Mouse (Mus musculus) midbrain, postnatal 0 days (tissue): ENCODE data around the gene S100a8. TPM values are rescaled to one million over a fixed set of nuclear protein-coding genes. Genes with fewer than 3 reads are reported as not detected.

Experiments
- ATAC-seq: fragments of 200-750 bp; cut with Nextera tagmentation; 2 replicates; pipeline ENCODE4 v1.8.0; 2017; ENCODE audit warnings: moderate number of reproducible peaks, mild to moderate bottlenecking, moderate TSS enrichment, moderate library complexity; ENCODE audit not compliant: low FRiP score
- DNase-seq: peaks from one replicate; pipeline ENCODE4 v3.0.0-alpha.2; 2015; ENCODE audit warnings: low spot score
- H3K27ac ChIP-seq: fragments of 300-500 bp; sonication (generic); 2 replicates; pipeline ENCODE4 v1.5.1; 2014; ENCODE audit warnings: low read depth, mild to moderate bottlenecking, low read length, mixed read lengths
- H3K27me3 ChIP-seq: fragments of 300-500 bp; sonication (generic); 2 replicates; pipeline ENCODE4 v1.6.1; 2014; ENCODE audit warnings: low read length, control low read depth, mixed read lengths; ENCODE audit not compliant: insufficient read depth
- H3K36me3 ChIP-seq: fragments of 300-500 bp; sonication (generic); 2 replicates; pipeline ENCODE4 v1.6.1; 2014; ENCODE audit warnings: low read length, control low read depth, mixed read lengths; ENCODE audit not compliant: insufficient read depth
- H3K4me1 ChIP-seq: fragments of 300-500 bp; sonication (generic); 2 replicates; pipeline ENCODE4 v1.6.1; 2014; ENCODE audit warnings: mild to moderate bottlenecking, control low read depth, antibody characterized with exemption, low read length, mixed read lengths; ENCODE audit not compliant: insufficient read depth
- H3K4me2 ChIP-seq: fragments of 300-500 bp; sonication (generic); 2 replicates; pipeline ENCODE4 v1.6.1; 2014; ENCODE audit warnings: low read depth, mild to moderate bottlenecking, low read length, mixed read lengths; ENCODE audit not compliant: poor library complexity, severe bottlenecking
- H3K4me3 ChIP-seq: fragments of 300-500 bp; sonication (generic); 2 replicates; pipeline ENCODE4 v1.5.1; 2014; ENCODE audit warnings: low read depth, mild to moderate bottlenecking, low read length, moderate library complexity
- H3K9ac ChIP-seq: fragments of 300-500 bp; sonication (generic); replicated peaks from 2 replicates; pipeline ENCODE4 v1.6.1; 2014; ENCODE audit warnings: mild to moderate bottlenecking, low read length, moderate library complexity, mixed read lengths; ENCODE audit not compliant: poor library complexity, severe bottlenecking
- H3K9me3 ChIP-seq: fragments of 300-500 bp; sonication (generic); 2 replicates; pipeline ENCODE4 v1.6.1; 2016; ENCODE audit warnings: low read length, control low read depth
- CTCF ChIP-seq: IDR thresholded peaks from 2 replicates; pipeline ENCODE4 v1.5.1; 2016; ENCODE audit warnings: antibody characterized with exemption, mild to moderate bottlenecking
- WGBS: fragments of 180-500 bp; shearing (Covaris S2); extraction: QIAGEN DNeasy Blood & Tissue Kit; methylation state at CpG from one replicate; pipeline ENCODE4 v1.1.7; 2014; 5-methylcytosine and 5-hydroxymethylcytosine counted together
- polyA plus RNA-seq: library from polyadenylated mRNA; unstranded; fragments of >200 nt; fragmentation: Nextera tagmentation; extraction: Ambion mirVana; gene quantifications from 2 replicates; pipeline ENCODE4 v1.2.1, GENCODE M21; 2015
- total RNA-seq: library from RNA; depleted of rRNA; stranded (reverse); fragments of >200 nt; gene quantifications from 2 replicates; pipeline ENCODE4 v1.2.3, GENCODE M21; 2014; rRNA removed

The S100a8 gene
- total and polyA plus RNA-seq, 2 experiments from 2014 or later: 0.93 to 2.2 TPM

DNA sequence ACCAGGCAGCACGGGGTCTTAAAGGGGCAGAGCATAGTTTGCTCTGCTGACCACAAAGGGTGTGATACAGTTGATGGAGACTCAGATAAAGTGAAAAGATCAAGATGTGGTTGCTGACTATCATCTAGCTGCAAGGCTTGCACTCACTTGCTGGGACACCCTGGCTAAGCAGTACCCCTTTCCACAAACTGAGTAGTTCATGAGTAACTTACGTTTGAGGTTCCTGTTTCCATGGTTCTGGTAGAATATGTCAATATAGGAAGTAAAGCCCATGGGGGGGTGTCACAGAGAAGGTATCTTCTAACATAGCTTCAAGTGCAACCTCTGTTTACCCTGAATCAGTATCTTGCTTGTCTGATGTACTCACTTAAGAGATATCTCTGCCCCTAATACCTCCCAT, 24.7 kb downstream of the S100a8 start:
- Histone ChIP-seq H3K9me3 (no peaks in the 10 kb centered on the region), H3K9ac (no peak overlapping the region), H3K36me3 (no peaks in the 10 kb centered on the region), H3K4me2 (no peak overlapping the region), H3K27me3 (no peaks in the 10 kb centered on the region), H3K4me3 (no peak overlapping the region), H3K27ac (no peak overlapping the region), H3K4me1 (no peaks in the 10 kb centered on the region)
- TF ChIP-seq CTCF: no peak
- ATAC-seq (no peak), DNase-seq (no peak)
- 81% methylated on average over 2 of the region's 2 CpGs for WGBS

DNA sequence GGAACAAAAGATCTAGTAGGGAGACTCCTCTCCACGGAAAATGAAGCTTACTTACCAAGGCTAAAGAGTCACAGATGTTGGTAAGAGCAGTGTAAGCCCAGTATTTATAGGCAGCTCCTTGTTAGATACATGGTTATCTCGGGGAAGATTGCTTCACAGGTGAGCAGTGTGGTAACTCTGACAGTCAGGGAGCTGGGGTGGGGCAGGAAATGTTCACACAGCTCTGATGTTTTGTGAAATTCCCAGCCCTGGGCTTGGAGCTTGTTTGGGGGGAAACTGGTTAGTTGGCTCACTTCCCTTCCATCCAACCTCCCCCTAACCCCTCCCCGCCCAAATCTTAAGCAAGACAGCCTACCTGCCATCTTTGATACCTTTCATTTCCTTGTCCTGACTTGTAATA, 26.8 kb downstream of the S100a8 start, which contains the start of gene S100a9:
S100a9 (minus strand) TSS at position 109 of the 400 bp plus-strand sequence.
- Histone ChIP-seq H3K4me3 (no peak within 1 kb of the TSS), H3K9me3 (no peaks in the 10 kb centered on the region), H3K27ac (no peak within 1 kb of the TSS), H3K4me2 (no peak within 1 kb of the TSS), H3K36me3 (no peaks in the 10 kb centered on the region), H3K4me1 (no peaks in the 10 kb centered on the region), H3K9ac (no peak within 1 kb of the TSS), H3K27me3 (no peaks in the 10 kb centered on the region)
- DNase-seq (no peak), ATAC-seq (no peak)
- TF ChIP-seq CTCF: no peak
- 69% methylated on average over 3 of the region's 3 CpGs for WGBS

DNA sequence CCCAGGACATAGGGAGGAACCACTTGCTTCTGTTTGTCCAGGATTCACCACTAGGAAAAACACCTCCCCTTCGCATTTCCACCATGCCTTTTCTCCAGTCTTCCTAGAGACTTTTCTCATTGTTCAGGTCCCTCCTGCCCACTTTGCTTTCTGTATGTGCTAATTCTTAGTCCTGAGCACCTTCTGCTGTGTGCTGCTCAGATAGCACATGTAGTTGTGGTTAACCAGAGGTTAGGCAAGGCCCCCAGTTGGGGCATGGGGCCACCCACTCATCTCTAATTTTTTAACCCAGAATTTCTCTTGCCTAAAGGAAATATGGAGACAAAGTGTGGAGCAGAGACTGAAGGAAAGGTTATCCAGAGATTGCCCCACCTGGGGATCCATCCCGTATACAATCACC, 33.5 kb downstream of the S100a8 start:
- Histone ChIP-seq H3K9ac (no peak overlapping the region), H3K4me3 (no peak overlapping the region), H3K27me3 (no peaks in the 10 kb centered on the region), H3K27ac (no peak overlapping the region), H3K4me1 (no peaks in the 10 kb centered on the region), H3K36me3 (no peaks in the 10 kb centered on the region), H3K4me2 (no peak overlapping the region), H3K9me3 (no peaks in the 10 kb centered on the region)
- DNase-seq (no peak), ATAC-seq (no peak)
- 90% methylated on average over 2 of the region's 2 CpGs for WGBS
- TF ChIP-seq CTCF: no peak

DNA sequence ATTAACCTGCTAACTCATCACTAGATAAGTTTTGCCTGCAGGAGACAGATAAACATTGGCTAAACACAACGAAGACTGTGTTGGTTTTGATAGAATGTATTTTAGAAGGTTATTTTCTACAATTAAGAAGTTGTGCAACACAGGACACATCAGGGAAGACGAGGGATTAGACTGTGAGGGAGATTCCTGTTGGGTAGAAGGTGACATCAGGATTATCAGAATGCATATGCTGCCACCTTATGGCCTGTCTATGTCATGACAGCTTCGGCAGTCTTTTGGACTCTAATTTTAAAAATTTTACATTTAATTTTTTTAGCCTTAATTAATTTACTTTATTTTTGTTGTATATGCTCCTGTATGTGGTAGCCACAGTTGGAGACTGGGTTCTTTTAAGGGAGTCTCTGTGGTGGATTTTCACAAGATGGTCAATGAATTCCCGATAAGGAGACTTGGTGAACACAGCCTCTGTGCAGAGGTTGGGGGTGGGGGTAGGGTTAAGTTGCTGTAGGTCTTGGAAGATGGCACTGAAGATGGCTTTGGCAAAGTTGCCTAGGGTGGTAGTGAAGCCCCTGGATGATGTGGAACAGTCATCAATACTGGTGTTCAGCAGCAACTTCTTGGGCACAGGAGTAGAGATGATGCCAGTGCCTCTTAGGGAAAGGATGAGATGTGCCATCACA, 39.9 kb downstream of the S100a8 start:
- H3K4me2 ChIP-seq: no peak overlapping the region
- peak; percentile 79 for TF ChIP-seq CTCF
- DNase-seq (peak; percentile 65), ATAC-seq (peak; percentile 61)
- no peaks in the 10 kb centered on the region for H3K4me1 ChIP-seq
- H3K9me3 ChIP-seq: no peaks in the 10 kb centered on the region
- no peak overlapping the region for H3K9ac ChIP-seq
- no peaks in the 10 kb centered on the region for H3K27me3 ChIP-seq
- H3K27ac ChIP-seq: no peak overlapping the region
- 24% methylated on average over 4 of the region's 4 CpGs for WGBS
- H3K36me3 ChIP-seq: no peaks in the 10 kb centered on the region
- H3K4me3 ChIP-seq: no peak overlapping the region

DNA sequence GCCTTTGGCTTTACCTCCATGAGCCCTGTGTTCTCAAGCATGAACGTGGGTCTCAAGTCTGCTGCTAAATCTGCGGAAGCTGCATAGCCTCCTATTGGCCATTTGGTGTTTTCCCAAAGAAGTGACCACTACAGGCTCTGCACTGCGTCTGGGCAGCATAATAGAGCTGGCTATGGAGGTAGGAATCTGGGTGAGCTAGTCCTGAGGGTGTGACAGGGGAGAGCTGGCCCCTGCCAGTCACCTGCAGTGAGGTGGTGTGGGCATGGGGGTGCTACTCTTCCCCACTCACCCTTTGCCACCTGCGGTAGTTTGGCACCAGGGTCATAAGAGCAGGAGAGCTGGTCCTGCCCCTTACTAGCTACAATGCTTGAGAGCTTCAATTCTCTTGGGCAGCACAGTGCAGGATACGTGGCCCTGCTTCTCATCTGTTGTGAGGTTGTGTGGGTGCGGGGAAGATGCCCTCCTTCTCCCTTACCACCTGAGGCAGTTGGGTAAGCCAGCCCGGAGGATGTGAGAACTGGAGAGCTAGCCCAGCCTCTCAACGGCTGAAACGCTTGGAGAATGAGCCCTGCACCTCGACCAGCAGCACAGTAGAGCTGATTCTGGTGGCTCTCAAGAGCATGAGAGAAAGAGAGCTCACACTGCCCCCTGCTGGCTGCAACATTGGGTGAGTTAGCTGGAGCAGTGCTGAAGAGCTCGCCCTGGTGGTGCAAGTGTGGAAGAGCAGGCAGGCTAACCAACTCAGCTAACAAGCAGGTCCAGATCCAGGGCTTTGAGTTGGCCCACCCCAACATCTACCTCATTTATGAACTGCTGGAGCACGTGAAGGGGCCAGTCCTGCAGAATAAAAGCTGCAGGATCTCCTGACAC, 41.0 kb downstream of the S100a8 start:
- Histone ChIP-seq H3K4me3 (no peak overlapping the region), H3K27ac (no peak overlapping the region), H3K27me3 (no peaks in the 10 kb centered on the region), H3K4me2 (no peak overlapping the region), H3K4me1 (no peaks in the 10 kb centered on the region), H3K9ac (no peak overlapping the region), H3K9me3 (no peaks in the 10 kb centered on the region), H3K36me3 (no peaks in the 10 kb centered on the region)
- ATAC-seq: peak; percentile 53; the same call in 1 of the 2 replicates
- TF ChIP-seq CTCF: peak; percentile 90
- peak; percentile 86 for DNase-seq
- WGBS: 47% methylated on average over 12 of the region's 12 CpGs

Other genes with a start within 250 kb of the S100a8 start
- gene Ints3, start 235.4 kb upstream of the S100a8 start, total RNA-seq: 58.5 and 61.8 TPM in 2 replicates
- gene Ints3, start 235.4 kb upstream of the S100a8 start, polyA plus RNA-seq: 19.7 and 22.3 TPM in 2 replicates
- gene Npr1, start 203.1 kb upstream of the S100a8 start, total RNA-seq: 4.0 and 4.1 TPM in 2 replicates
- gene Npr1, start 203.1 kb upstream of the S100a8 start, polyA plus RNA-seq: 1.5 and 2.0 TPM in 2 replicates
- gene Ilf2, start 192.9 kb upstream of the S100a8 start, total RNA-seq: 136 and 147 TPM in 2 replicates
- 177 and 182 TPM in 2 replicates for gene Ilf2, start 192.9 kb upstream of the S100a8 start, polyA plus RNA-seq
- gene Snapin, start 177.9 kb upstream of the S100a8 start, total RNA-seq: 41.2 and 51.9 TPM in 2 replicates
- 93.5 and 97.2 TPM in 2 replicates for gene Snapin, start 177.9 kb upstream of the S100a8 start, polyA plus RNA-seq
- 233 and 254 TPM in 2 replicates for gene Chtop, start 159.5 kb upstream of the S100a8 start, total RNA-seq
- gene Chtop, start 159.5 kb upstream of the S100a8 start, polyA plus RNA-seq: 154 and 163 TPM in 2 replicates
- gene S100a1, start 154.6 kb upstream of the S100a8 start, total RNA-seq: 16.4 and 27.5 TPM in 2 replicates
- 54.2 and 59.9 TPM in 2 replicates for gene S100a1, start 154.6 kb upstream of the S100a8 start, polyA plus RNA-seq
- gene S100a13, start 154.5 kb upstream of the S100a8 start, total RNA-seq: 4.5 and 7.3 TPM in 2 replicates
- gene S100a13, start 154.5 kb upstream of the S100a8 start, polyA plus RNA-seq: 20.3 and 21.1 TPM in 2 replicates
- gene S100a14, start 142.1 kb upstream of the S100a8 start, total RNA-seq: 0.55 TPM in 1 of 2 replicates, not detected in the other
- gene S100a14, start 142.1 kb upstream of the S100a8 start, polyA plus RNA-seq: not detected in 2 replicates
- gene S100a16, start 131.7 kb upstream of the S100a8 start, total RNA-seq: 38.4 and 76.1 TPM in 2 replicates
- gene S100a16, start 131.7 kb upstream of the S100a8 start, polyA plus RNA-seq: 65.5 and 74.7 TPM in 2 replicates
- 0.19 and 3.5 TPM in 2 replicates for gene S100a3, start 108.4 kb upstream of the S100a8 start, total RNA-seq
- 0.81 and 0.90 TPM in 2 replicates for gene S100a3, start 108.4 kb upstream of the S100a8 start, polyA plus RNA-seq
- not detected in 2 replicates for gene S100a2, start 78.7 kb upstream of the S100a8 start, total RNA-seq
- not detected in 2 replicates for gene S100a2, start 78.7 kb upstream of the S100a8 start, polyA plus RNA-seq
- gene Gm42674, start 67.1 kb upstream of the S100a8 start, total RNA-seq: 1.6 TPM in 1 of 2 replicates, not detected in the other
- gene Gm42674, start 67.1 kb upstream of the S100a8 start, polyA plus RNA-seq: not detected in 2 replicates
- not detected in 2 replicates for gene S100a4, start 65.2 kb upstream of the S100a8 start, total RNA-seq
- gene S100a4, start 65.2 kb upstream of the S100a8 start, polyA plus RNA-seq: 2.4 and 2.5 TPM in 2 replicates
- gene S100a5, start 60.5 kb upstream of the S100a8 start, total RNA-seq: not detected in 2 replicates
- gene S100a5, start 60.5 kb upstream of the S100a8 start, polyA plus RNA-seq: 0.43 TPM in 1 of 2 replicates, not detected in the other
- gene S100a6, start 56.1 kb upstream of the S100a8 start, total RNA-seq: 13.8 and 14.3 TPM in 2 replicates
- 42.3 and 50.9 TPM in 2 replicates for gene S100a6, start 56.1 kb upstream of the S100a8 start, polyA plus RNA-seq
- gene S100a7a, start 15.0 kb upstream of the S100a8 start, total RNA-seq: not detected in 2 replicates
- not detected in 2 replicates for gene S100a7a, start 15.0 kb upstream of the S100a8 start, polyA plus RNA-seq
- 5.5 TPM in 1 of 2 replicates, not detected in the other for gene S100a9, start 26.7 kb downstream of the S100a8 start, total RNA-seq
- gene S100a9, start 26.7 kb downstream of the S100a8 start, polyA plus RNA-seq: 2.1 and 2.2 TPM in 2 replicates
- gene Pglyrp4, start 57.9 kb downstream of the S100a8 start, total RNA-seq: not detected in 2 replicates
- not detected in 2 replicates for gene Pglyrp4, start 57.9 kb downstream of the S100a8 start, polyA plus RNA-seq
- not detected in 2 replicates for gene Gm5849, start 108.9 kb downstream of the S100a8 start, total RNA-seq
- gene Gm5849, start 108.9 kb downstream of the S100a8 start, polyA plus RNA-seq: not detected in 2 replicates